Mouse (Mus musculus) ovary, postnatal 36 days (tissue): ENCODE data around the gene Mthfsl.
A peak's percentile ranks its signal among the peaks of the same experiment; 100 is the strongest.
"Not testable (repeated sequence)": the region's sequence is repeated elsewhere in the genome, so short reads cannot be mapped to it uniquely, and the experiment has no call there.

Source experiments
- DNase-seq: peaks from one replicate; pipeline ENCODE4 v3.0.0; 2022; ENCODE audit warnings: low spot score, mixed read lengths

The Mthfsl gene

DNA sequence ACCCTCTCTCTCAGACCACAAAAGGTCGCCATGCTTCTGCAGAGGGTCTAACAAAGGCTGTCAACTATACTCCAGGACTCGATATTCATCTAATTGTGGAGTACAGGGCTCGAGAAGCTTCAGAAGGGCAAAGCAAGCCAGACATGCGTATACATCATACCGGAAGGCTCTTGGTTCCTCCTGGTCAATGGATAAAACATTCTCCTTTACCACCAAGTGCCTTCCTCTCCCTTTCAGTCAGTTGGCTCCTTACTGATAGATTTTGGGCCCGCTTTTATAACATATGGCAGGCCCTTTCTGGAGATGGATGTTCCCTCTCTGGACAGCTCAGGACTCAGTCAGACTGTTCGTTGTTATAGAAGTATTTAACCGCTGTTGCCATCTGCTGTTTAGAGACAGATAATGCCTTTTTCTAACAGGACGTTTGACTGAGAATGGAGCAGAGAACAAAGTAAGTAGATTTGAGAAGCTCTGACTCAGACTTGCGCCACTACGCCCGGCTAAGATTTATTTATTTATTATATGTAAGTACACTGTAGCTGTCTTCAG lies at the start of gene Mthfsl:
Mthfsl (minus strand) TSS at position 308 of the 549 bp plus-strand sequence.
- DNase-seq = peak; percentile 15

DNA sequence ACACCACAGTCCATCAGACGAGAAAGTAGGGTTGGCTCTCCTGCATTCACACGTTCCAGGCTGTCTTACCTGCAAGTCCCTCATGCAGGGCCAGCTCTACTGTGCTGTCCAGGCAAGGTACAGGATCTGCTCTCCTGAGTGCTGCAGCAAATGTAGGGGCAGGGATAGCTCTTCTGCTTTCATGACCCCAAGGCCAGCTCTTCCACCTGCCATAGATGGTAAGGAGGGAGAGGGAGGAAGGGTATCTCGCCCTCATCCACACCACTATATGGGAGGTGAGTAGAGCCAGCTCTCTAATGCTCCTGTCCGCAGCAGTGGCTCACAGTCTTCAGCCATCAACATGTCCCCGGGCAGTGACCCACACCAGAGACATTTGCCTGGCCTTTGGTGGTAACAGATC lies 49.4 kb upstream of the Mthfsl start:
- not testable (repeated sequence) for DNase-seq

- not testable (repeated sequence) for DNase-seq
These were observed 26.6 kb upstream of the Mthfsl start for GRCm38 (mm10) chr9:88746687-88747086.

- not testable (repeated sequence) for DNase-seq
These were observed 25.9 kb upstream of the Mthfsl start for GRCm38 (mm10) chr9:88746046-88746445.

DNA sequence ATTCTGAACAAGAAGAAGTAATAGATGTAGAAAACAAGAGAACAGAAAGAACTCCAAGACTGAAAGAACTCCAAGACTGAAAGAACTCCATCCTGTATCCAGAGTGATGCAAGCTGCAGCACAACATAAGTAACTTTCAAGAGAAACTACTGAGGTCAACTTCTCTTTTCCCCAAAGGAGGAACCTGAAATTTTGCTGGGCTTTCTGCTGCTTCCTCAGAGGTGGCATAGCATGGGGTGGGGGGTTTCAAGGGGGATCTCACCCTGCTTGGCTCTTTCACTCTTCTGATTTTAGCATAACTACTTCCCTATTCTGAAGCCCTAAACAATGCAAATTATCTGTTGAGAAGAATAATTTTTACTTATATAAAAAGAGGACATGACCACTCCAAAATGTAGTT lies 15.2 kb upstream of the Mthfsl start:
- not testable (repeated sequence) for DNase-seq

DNA sequence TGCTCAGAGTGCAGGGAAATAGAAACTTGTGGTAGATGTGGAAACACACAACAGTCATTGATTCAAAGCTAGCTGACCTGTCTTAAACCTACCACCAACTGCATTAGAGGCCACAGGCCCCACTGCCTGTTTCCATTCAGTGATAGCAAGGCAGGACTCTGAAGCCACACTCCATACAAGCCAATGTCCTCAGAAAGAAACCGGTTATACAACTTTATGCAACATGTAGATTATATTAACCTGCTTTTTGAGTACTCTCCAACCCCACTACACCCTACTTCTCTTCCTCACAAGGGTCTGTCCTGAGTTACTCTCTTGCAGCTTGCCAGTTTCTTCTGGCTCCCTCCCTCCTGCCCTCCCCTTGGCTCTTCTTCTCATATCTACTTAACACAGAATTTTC lies 13.1 kb upstream of the Mthfsl start:
- DNase-seq = not testable (repeated sequence)

DNA sequence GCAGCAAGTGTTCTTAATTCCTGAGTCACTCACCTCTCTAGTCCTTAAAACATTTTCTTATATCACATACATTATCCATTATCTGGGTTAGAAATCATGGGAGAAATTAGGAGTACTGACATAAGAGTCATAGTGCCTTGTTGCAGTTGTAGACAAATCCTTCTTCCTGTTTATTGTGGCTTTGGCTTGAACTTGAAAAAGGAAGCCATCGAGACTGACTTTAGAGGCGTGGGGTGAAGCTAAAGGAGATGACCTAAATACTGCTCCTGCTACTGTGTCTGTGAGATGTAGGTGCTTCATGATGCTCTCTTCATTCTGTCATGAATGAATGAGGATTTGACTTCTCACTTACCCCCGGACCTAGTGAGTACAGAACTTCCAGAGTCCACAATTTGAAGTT lies 12.2 kb upstream of the Mthfsl start:
- not testable (repeated sequence) for DNase-seq

- not testable (repeated sequence) for DNase-seq
These were observed 11.6 kb upstream of the Mthfsl start, which contains the start of gene Bcl2a1d for GRCm38 (mm10) chr9:88731728-88732127. Gene Bcl2a1d, minus strand, starts transcription at chr9:88731914.

DNA sequence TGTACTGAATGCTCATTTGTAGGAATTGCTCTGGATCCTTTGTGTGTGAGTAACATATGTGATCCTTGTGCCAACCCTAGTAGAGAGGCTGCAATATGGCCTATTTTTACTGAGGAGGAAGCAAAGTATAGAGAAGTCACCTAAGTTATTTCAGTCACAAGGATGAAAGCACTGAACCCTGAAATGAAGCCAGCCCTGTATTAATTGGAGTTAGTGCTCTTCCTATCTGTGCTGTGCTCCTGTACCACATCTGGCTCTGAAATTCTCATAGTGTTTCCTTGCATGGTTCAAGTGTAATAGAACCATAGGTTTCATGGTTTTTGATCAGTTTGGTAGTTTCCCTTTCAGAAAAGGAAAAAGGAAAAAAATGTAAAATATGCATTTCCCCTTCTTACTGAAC lies 8.2 kb upstream of the Mthfsl start:
- not testable (repeated sequence) for DNase-seq

DNA sequence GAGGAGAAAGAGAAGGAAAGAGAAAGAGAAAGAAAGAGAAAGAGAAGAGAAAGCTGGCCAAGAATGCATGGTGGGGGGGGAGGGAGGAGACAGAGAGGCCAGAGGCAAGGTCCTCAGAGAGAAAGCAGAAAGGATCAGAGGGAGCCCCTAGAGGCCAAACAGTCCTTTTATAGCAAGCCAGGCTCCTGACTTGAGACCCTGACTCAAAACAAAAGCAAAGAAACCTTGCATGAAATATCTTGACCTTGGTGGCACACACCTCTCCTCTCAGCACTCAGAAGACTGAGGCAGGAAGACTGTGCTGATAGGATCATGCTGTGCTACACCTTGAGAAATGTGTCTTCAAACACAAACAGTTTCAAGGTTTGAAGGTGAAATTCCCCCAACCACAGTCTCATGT lies 1.5 kb upstream of the Mthfsl start:
- DNase-seq = not testable (repeated sequence)

DNA sequence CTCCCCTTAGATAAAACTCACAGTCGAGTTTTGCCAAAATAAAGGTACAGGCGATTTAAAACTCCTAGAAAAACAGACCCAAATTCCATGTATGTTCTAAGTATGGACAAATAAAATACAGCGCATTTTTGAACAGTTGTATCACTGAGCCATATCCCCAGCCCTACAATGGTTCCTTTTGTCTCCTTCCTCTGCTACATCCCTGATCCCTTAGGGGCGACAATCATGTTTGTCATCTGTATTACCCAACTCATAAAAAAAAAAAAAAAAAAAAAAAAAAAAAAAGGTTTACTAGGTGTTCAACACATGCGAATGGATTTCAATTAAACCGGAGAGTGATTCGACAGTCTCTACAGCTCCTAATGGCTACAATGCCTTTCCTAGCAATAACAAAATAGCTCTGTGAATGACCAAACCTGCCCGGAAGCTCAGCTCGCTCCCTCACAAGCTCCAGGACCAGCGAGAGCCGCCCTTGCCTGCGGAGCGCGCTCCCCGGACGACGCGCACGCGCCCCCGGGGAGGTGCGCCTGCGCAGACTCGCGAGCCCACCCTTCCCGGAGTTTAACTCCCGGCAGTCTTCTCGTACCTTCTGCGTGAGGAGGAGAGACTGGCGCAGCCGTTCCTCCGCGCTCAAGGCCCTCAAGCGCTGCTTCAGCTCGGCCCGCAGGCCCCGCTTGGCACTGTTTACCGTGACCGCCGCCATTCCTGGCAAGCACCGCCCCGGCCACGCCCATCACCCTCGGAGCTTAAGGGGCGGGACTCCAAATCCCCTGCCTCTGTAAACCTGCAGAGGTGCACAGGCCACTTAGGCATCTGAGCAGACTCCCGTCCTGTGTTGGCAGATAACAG lies 799 bp downstream of the Mthfsl start:
- DNase-seq = peak; percentile 39

DNA sequence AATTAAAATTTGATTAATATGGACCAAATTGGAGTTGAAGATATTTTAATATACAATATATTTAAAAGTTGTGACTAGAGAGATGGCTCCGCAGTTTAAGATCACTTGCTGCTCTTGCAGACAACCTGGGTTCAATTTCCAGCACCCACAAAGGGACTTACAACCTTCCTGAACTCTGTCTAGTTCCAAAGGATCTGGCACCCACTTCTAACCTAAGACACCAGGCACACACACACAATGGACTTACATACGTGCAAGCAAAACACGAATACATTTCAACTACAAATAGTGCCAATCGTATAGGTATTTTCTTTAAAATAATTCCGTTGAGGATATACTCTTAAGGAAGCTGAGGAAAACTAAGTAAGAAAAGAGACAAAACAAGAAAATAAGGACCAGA lies 1.5 kb downstream of the Mthfsl start:
- not testable (repeated sequence) for DNase-seq

- peak; percentile 29 for DNase-seq
These were observed 2.0 kb downstream of the Mthfsl start for GRCm38 (mm10) chr9:88718140-88718539.

- not testable (repeated sequence) for DNase-seq
These were observed 5.6 kb downstream of the Mthfsl start for GRCm38 (mm10) chr9:88714515-88714914.

- not testable (repeated sequence) for DNase-seq
These were observed 7.8 kb downstream of the Mthfsl start for GRCm38 (mm10) chr9:88712164-88712749.

- DNase-seq = not testable (repeated sequence)
These were observed 9.1 kb downstream of the Mthfsl start for GRCm38 (mm10) chr9:88710910-88711438.

DNA sequence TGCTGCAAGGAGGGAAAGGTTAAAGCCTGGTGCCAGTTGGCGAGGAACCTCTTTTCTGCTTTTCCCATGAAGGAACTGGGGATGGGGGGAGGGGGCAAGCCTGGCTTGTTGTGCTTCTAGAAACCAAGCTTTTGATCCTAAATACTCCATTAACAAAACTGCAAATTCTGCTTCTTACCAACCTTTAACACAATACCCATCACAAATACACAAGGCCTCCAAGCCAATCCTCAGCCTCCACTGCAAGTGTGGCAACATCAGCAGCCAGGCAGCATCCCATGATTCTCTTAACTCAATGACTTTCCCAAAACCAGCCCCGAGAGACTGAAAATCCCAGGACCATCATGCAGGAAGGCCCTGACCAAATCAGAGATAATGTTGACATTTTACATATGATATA lies 9.7 kb downstream of the Mthfsl start:
- DNase-seq = not testable (repeated sequence)

DNA sequence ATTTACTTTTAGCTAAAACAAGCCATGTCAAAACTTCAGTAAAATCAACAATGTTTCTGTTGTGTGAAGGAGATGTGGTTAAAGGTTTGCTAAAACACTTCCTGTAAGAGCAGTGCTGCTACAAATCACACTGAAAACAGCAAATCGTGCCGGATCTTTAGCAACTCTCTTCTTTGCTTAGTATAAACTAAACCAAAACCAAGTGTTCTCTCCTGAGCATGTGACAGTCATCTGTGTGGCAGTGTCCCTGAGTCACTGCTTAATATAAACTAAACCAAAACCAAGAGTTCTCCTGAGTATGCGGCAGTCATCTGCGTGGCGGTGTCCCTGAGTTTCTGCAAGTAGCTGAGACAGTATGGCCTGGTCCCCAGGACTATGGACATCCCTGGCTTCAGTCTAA lies 10.3 kb downstream of the Mthfsl start:
- DNase-seq = not testable (repeated sequence)

GRCm38 (mm10) chr9:88709304-88709703 lies 10.8 kb downstream of the Mthfsl start:
- DNase-seq = no peak

DNA sequence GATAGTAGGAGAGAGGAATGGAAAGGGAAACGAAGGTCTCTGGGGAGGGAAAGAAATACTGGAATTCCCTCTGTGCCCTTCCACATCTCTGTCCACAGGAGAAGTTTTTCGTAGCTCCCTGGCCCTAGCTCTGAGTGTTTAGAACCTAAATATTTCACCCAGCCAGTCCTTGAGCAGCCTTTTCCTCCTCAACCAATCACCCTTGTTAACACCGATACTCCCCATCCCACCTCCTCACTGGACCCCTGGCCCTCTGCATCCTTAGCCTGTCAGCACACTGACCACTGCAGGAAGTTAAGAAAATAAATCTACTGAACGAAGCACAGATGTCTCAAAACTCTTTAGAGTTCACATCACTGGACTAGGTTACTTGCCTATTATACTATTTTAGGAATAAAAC lies 13.4 kb downstream of the Mthfsl start:
- no peak for DNase-seq

- DNase-seq = not testable (repeated sequence)
These were observed 14.9 kb downstream of the Mthfsl start for GRCm38 (mm10) chr9:88705157-88705556.

- not testable (repeated sequence) for DNase-seq
These were observed 21.4 kb downstream of the Mthfsl start for GRCm38 (mm10) chr9:88698746-88699145.

DNA sequence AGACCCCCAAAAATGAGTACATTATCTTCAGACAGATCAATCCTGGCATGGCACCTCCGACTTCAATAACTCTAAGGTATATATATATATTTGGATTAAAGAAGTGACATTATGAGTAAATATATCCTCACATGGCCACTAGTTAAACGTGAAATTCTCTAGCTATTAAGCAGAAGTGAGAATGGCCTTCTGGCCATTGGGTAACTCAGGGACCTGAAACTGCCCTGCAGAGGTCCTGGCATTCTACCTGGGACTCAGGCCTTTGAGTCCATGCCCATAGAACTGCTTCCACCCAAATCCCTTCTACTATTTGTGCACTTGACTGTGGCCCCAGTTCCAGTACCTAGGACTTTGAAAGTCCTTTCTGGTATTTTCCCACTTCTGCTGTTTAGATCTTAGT lies 28.8 kb downstream of the Mthfsl start:
- DNase-seq = not testable (repeated sequence)
